Mouse (Mus musculus) embryo, embryonic 11.5 days (tissue): Measurements from ENCODE around the gene Bmpr2.
"Not testable (repeated sequence)": the region's sequence is repeated elsewhere in the genome, so short reads cannot be mapped to it uniquely, and the experiment has no call there.

Source experiments
- DNase-seq: peaks from one replicate; pipeline ENCODE4 v3.0.0-alpha.2; 2012; ENCODE audit warnings: low read depth, low spot score

The Bmpr2 gene

DNA sequence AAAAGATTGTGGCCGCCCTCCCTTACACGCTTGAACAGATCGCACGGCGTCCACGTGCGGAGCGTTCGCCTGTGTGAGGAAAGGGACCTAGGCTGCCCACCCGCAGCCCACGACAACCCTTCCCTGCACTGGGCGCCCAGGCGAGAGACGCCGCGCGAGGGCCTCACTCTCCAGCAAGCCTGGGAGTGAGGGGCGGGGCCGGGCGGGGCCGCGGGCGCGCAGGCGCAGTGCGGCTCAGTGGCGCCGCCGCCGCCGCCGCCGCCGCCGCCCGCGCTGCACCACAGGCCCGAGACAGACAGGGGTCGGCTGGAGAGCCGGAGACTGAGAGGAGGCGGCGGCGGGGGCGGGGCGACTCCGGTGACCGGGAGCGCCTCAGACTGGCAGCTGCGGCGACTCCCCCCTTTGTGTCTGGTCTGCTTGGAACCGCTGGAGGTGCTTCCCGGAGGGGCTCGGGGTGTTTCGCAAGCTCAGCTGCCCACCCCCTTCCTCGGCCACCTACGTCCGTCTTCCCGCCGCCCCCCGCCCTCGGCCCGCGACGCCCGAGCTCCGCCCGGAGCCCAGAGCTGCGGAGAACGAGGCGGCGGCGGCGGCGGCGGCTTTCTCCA, at the start of gene Bmpr2:
TSS of gene Bmpr2 (plus strand) at position 237 of the 605 bp plus-strand sequence.
- peak; percentile 76 for DNase-seq

DNA sequence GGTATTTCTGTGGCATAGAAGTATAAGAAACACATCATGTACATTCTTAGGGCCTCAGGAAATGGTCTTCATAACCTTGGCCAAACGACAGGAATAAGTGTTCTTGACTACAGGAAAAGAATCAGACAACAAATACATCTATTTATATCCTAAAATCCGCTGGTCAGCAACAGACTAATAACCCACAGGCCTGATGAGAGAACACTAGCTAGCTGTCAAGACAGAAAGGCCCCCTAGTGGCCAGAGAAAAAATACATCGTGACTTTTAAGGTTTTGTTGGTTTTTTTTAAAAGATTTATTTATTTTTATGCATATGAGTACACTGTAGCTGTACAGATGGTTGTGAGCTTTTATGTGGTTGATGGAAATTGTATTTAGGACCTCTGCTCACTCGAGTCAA, 43.3 kb upstream of the Bmpr2 start:
- no peak for DNase-seq

DNA sequence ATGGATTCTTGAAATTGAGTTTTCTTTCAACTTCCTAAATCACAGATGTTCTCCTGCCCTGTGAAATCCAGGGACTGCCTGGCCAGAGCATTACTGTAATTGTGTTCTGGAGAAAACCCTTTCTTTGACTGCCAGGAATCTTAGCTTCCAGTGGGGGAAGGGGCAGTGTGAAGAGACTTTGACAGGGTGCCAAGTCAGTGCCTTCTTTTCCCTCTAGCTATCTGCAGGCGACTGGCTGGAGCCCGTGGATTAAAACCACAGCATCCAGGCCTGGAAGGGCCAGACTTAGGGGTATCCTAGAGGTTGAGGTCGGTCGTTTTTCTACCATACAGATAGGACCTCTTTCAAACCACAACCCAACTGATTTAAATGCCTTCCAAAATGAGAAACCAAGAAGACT, 37.5 kb upstream of the Bmpr2 start:
- DNase-seq: no peak

DNA sequence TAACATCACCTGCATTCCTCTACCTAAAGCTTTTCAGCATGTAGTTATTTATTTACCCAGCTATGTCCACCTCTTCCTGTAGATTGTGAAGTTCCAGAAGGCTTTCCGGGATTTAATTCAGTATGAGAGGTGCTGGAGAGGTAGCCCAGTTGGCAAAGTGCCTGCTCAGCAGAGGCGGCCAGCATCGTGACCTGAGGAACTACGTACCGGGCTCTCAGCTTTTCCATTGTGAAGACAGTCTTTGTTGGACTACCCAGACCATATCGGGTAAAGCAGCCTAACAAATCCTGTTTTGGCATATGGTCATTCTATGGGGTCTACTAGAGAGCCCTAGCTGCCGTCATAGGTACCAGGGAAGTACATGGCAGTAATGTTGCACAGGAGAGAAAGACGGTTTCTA, 33.1 kb upstream of the Bmpr2 start:
- DNase-seq: no peak

DNA sequence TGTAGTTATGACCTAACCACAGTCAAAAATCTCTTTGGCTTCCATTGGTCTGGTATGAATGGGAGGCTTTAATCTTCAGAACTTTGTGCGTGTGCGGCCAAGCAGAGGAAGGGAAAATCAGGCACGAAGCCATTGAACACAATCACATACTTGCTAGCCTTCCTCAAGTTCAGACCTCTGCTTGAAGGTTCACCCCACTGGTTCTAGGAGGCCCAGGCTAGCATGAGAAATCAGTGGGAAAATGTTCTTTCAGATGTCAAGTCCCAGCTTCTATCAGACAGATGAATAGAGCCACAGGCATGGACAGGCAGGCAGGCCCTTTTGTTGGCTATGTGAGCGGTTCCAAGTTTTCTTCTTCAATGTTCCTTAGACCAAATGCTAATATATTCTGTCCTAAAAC, 32.5 kb upstream of the Bmpr2 start:
- no peak for DNase-seq

DNA sequence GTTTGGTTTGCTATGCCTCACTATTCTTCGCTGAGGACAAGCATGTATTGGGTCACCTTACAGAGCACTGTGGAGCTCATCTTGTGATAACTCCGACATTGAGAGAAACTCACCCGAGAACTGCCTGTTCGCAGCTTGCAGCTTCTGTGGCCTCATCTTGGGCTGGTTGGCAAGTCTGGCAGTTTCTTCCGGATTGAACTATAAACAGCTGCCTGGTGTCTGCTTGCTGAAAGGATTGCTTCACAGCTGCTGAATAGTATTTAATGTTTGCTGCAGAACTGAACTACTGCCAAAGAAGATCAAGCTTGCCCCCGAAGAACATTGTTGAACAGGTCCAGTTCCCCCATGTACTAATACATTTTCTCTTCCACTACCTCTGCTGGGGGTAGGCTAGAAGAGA, 29.1 kb upstream of the Bmpr2 start:
- DNase-seq: no peak

DNA sequence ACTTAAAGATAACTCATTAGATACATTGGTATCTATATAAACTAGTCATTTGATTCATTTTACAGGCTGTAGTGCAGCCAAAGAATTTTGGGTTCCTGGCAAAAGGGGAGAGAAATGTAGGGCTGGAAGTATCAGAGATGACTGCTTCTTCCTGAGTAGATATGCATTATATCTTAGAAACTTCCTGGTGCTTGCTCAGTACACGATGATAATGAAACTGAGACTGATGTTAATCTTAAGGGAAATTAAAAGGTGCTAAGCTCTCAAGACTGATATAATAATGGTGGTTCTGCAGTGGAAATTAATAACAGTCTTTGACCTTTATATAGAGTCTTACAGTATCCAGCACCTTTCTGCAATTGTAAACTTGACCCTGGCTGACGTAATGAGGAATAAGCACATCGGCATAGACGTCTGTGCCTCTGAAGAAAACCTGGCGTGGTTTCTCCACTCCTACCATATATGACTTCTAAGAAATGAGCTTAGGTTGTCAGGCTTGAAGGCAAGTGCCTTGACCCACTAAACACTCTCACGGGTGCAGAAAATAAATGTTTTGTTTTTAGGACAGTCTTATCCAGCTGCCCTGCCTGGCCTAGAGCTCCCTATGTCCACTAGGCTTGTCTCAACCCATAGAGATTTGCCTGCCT, 24.3 kb upstream of the Bmpr2 start:
- DNase-seq: no peak

DNA sequence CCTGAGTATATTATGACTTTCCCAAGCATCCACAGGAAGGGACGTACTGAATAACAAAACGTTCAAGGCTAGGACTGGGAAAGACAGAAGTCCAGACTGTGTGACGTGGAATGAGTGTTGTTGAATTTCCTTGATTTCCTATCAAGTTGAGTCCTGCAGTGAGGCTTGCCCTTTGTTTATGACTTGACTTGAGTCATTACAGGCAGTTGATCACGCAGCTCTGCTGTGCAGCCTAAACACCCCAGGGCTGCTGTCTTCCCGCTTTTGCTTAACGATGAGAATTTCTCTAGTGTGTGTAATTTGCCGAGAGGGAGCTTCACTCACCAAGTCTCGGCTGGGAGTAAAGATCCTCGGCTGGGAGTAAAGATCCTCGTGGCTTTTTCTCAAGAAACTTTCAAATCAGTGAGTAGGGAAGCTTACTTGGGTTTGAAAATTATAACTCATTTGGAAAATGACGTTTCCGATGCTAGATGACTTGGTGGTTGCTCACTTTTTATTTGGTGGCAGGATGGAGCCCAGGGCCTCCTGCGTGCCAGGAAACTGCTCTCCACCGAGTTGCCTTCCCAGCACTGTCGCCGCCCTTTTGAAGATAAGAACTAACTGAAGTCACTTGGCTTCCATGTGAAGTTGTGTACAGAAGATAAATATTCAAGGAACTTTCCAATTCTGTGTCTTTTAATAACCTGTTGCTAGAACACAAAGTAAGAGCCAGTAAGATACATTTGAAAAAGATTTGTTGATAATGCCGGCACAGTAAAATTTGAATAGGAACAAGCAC, 23.4 kb upstream of the Bmpr2 start:
- DNase-seq: no peak

DNA sequence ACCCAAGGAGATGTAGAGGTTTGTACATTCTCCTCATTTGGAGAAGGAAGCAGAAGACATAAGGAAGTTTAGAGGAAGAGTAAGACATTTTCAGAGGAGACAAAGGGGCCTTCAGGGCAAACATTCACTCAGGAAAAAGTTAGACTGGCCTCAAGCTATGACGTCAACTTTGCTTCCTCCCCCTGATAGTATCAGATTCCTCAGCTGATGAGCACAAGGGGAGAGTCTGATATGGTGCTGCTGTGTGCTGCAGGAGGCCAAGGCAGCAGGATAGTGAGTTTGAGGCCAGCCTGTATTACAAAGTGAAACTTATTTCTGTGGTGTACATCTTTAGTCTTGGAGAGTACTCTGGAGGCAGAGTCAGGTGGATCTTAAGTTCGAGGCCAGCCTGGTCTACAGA, 14.2 kb upstream of the Bmpr2 start:
- DNase-seq: no peak

DNA sequence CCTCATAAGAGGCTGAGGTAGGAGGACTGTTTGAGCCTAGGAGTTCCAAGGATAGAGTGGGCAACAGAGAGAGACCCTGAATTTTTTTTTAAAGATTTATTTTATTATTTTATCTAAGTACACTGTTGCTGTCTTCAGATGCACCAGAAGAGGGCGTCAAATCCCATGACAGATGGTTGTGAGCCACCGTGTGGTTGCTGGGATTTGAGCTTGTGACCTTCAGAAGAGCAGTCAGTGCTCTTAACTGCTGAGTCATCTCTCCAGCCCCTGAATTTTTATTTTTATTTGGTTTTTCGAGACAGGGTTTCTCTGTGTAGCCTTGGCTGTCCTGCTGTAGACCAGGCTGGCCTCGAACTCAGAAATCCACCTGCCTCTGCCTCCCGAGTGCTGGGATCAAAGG, 13.5 kb upstream of the Bmpr2 start:
- DNase-seq: not testable (repeated sequence)

DNA sequence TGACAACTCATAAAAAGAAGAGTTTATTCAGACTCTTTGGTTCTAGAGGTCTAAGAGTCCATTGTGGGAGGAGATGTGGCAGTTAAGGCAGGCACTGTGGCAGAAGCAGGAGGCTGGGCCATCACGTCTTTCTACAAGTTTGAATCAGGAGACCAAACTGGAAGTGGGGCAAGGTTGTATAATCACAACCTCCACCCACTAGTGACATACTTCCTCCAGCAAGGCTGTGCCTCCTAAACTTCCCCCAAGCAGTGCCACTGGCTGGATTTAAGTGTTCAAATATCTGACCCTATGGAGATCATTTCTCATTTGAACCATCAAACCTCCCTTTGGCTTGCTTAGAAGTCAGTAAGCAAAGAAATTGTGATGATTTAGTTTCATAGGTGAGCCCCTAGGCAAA, 7.9 kb upstream of the Bmpr2 start:
- no peak for DNase-seq

DNA sequence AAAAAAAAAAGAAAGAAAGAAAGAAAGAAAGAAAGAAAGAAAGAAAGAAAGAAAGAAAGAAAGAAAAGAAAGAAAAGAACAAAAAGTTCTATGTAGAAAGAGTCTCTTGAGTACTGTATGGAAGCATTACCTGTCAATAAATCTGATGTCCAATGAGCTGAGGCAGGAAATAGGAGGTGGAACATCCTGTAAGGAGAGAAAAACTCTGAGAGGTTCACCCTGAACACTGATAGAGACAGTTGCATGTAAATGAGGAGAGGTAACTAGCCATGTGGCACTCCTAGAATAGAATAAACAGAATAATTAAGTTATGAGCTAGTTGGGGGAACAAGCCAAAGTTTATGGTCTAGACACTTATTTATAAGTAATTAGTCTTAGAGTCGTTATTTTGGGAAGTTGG, 4.9 kb upstream of the Bmpr2 start:
- DNase-seq: no peak

DNA sequence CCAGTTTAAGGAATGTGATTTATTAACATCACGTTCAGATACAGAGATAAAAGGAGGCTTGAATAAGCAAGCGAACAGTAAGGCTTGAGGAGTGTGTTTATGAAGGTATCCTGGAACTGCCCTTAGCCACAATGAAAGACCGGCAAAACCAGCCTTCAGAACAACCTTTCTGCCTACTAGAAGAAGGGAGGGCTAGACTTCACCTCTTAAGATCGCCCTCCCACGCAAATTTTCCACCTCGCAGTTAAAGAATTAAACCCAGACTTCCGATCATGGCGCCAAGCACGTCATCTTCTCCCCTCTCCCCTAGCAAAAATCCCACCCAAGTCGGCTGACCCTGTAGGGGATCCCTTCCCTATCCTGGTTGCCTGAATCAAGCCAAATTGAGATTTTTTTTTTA, 992 bp upstream of the Bmpr2 start:
- peak; percentile 26 for DNase-seq

DNA sequence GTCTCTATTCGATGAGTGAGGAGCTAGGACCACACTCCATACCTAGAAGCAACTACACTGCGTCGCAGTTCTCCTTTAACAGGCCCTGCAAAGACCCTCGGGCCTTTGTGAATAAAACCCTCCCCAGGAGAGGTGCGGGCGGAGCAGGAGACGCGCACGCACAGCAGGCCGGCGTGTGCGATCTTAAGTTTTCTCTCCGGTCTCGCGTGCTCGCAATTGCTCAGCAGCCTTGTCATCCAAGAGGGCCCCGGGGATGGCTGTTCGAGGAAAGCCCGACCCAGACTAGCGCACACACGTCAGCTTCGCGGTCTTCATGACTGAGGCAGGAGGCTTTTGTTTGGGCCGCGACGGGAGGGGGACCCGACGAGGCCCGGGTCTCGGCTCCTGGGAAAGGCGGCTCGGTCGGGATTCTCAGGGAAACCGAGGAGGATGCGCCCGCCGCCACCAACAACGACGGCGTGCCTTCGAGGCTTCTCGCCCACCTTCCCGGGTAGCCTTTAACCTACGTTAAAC, 493 bp upstream of the Bmpr2 start:
- peak; percentile 57 for DNase-seq

DNA sequence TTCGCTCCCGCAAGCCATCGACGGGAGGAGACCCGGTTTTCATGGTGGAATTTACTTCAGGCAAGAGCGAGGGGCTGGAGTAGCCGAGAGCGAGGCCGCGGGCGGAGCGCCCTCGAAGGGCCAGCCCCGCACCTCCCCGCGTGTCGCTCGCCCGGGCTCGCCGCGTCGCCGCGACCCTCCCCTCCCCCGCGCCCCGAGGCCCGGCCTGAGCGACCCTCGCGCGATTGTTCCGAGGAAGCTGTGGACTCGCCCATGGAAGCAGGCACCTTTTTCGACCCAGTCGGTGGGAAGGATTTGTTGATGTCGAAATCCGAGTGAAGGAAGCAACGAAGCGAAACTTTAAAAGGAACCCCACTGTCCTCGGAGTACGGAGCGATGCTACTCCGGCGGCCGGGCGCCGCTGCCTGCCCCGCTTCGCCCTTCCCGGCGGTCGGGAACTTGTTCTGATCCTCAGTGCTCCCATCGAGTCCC, 616 bp downstream of the Bmpr2 start:
- DNase-seq: peak; percentile 36

DNA sequence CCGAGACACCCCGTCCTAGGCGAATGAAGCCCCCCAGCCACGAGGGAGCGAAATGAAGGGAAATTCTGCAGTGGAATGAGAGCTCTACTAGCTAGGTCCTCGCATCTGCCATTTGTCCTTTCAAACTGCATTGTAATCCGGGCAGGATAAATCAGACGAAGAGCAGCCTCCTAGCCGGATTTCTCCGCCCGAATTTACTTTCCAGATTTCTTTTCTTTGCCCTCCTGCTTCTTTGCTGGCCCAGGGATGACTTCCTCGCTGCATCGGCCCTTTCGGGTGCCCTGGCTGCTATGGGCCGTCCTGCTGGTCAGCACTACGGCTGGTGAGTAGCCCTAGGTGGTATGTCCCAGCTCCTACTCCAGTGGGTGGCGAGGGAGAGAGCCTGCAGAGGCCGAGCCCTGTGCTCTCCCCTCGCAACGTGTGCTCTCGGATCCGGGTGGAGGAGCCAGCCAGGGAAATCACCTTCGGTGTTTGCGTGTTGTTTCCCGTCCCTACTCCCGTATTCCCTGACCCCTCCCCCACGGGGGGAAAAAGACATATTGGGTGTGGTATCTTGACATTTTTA, 1.3 kb downstream of the Bmpr2 start:
- peak; percentile 22 for DNase-seq

DNA sequence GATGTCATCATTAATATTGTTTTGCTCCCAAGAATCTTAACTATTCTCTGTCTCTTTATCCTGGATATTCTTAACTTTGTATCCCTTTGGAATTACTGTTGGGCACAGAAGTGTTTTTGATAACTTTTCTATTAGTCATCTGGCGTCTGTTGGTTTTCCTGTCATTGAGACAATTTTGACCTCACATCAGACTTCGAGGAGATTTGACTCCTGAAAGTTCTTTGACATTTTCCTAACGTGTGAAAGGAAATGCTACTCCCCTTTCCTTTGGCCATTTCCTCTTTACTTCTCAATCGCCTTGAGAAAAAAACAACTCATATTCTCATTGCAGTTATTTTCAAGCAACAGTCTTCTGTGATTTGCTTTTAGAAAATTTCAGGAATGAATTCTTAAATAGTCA, 2.1 kb downstream of the Bmpr2 start:
- no peak for DNase-seq

DNA sequence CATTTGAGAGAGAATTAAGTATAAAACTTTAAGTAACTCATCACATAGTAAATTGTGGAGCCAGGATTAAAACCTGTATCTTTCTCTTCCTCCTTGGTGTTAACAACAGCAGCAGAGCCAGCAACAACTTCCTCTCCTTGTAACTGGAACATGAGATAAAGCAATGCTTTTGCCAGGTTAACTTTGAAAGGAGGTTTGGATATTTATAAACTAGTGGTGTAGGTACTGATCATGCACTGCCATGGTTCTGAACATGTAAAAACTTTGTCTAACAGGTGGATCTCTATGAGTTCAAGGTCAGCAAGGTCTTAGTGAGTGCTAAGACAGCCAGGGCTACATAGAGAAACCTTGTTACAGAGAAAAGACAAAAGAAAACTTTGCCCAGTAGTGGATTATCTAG, 3.4 kb downstream of the Bmpr2 start:
- DNase-seq: no peak

DNA sequence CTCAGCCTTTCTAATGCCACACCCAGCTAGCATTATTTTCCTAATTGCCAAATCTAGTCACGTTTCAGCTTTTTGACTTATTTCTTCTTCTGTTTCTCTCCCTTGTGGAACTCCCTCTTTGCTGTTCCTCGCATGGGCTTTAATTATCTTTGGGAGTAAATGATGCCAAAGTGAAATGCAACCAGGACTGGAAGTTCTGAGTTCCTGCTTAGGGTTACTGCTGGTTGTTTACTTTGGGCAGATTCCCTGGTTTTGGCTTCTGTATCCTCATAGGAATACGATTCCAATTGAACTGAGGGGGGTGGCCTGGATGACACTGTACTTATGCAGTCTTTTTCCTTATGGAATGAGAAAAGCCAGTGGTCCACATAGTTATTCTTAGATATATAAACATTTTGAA, 8.7 kb downstream of the Bmpr2 start:
- no peak for DNase-seq

DNA sequence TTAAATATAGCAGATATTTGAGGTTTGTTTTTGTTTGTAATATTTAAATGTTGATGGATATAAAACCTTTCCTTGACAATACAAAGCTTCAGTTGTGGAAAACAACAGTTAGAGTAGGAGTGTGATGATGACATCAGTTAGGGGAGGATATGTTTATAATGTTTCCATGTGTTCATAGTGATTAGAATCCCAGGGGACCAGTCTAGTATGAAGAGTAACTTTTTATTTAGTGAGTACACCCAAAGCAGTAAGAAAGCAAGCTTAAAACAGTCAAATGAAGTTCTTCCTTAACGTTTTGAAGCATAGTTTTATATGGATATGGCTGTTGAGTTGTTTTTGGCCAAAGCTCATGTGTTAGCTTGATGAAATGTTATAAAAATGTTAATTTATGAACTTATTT, 17.9 kb downstream of the Bmpr2 start:
- DNase-seq: no peak

DNA sequence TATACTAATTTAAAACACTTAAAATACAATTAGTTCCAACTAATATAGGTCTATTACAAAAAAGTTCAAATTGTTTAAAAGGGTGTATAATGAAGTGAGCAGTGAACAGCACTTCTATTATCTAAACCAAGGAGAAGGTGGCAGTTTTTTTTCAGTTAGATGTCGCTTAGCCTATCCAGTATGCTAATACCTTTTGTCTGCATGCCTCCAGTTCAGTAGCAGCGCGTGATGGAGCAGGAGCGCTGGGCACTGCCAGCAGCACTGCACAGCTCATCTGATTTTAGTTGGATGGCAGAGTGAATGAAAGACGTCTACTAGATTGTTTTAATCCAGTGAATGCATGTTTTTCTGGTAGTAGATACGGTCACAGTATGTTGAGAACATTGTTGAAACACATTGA, 25.8 kb downstream of the Bmpr2 start:
- DNase-seq: no peak

DNA sequence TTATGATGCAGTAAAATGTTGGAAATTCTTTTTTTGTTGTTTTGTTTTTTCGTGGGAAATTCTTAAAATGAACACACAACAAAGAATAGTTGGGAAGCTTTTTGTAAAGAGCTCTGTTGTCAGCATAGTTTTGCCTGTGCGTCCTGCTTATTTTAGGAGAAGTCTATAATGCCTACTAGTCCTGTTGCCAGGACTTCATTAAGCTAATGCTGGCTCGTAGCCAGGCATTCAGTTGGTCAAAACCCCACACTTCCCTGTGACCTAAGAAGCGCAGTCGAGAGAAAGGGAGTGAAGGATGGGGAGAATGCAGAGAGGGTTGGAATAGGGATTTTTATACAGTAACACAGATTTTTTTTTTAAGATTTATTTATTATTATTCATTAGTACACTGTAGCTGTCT, 26.5 kb downstream of the Bmpr2 start:
- DNase-seq: no peak
